9 mouse cellular contexts compared by ENCODE assay signal in genomic region chr1:86154824-86155164, GRCm38 (mm10). TPM values are rescaled to one million over a fixed set of nuclear protein-coding genes. Genes with fewer than 3 reads are reported as not detected.
DNase-seq lines count a peak whose midpoint lies in the region; ATAC-seq and TF ChIP-seq lines count a peak whose summit lies in the region.
"Had no signal": no experiment of that assay in that cellular context is flagged by ENCODE, and none has a peak within 500 bp of the region (broad histone marks: within the 10 kb centered on the region; RNA-seq: fewer than 3 reads in every experiment).

No protein-coding gene starts in this region.

- peak overlapping the region; percentile 74 for H3K9ac ChIP-seq in heart, embryonic 11.5 days (ENCODE audit: low read depth, low read length)
- H3K9ac ChIP-seq in CH12.LX (ENCODE audit: insufficient read depth, low read depth): peak overlapping the region; percentile 64
- peak overlapping the region; percentile 86 for H3K9ac ChIP-seq in forebrain, embryonic 13.5 days
- peak overlapping the region; percentile 84 for H3K9ac ChIP-seq in liver, embryonic 13.5 days

- WGBS in heart, embryonic 11.5 days (ENCODE audit: insufficient replicate concordance): under 1% methylated on average over 18 of the region's 18 CpGs
- WGBS in forebrain, embryonic 13.5 days: 1% methylated on average over 18 of the region's 18 CpGs
- WGBS in liver, embryonic 13.5 days (ENCODE audit: insufficient replicate concordance): 0% methylated on average over 18 of the region's 18 CpGs

- no peaks in the 10 kb centered on the region for H3K27me3 ChIP-seq in heart, embryonic 11.5 days (ENCODE audit: control insufficient read depth, insufficient read depth, low read length)
- H3K27me3 ChIP-seq in CH12.LX (replicated peaks): no peaks in the 10 kb centered on the region
- H3K27me3 ChIP-seq in forebrain, embryonic 13.5 days: no peaks in the 10 kb centered on the region
- H3K27me3 ChIP-seq in liver, embryonic 13.5 days: no peaks in the 10 kb centered on the region

- H3K79me2 ChIP-seq in CH12.LX (replicated peaks; ENCODE audit: control insufficient read depth, extremely low read depth, insufficient read depth, poor library complexity, severe bottlenecking): no peaks in the 10 kb centered on the region

- TF ChIP-seq EP300 in CH12.LX (IDR thresholded peaks at IDR 0.05; ENCODE audit: low read length): no peak

- no peaks in the 10 kb centered on the region for H3K9me3 ChIP-seq in heart, embryonic 11.5 days (replicated peaks; ENCODE audit: control insufficient read depth, low read length)
- no peaks in the 10 kb centered on the region for H3K9me3 ChIP-seq in CH12.LX (replicated peaks; ENCODE audit: low read length)
- H3K9me3 ChIP-seq in forebrain, embryonic 13.5 days (replicated peaks): no peaks in the 10 kb centered on the region
- no peaks in the 10 kb centered on the region for H3K9me3 ChIP-seq in liver, embryonic 13.5 days (replicated peaks)

- TF ChIP-seq RAD21 in CH12.LX (IDR thresholded peaks at IDR 0.05; ENCODE audit: low read depth, low read length): no peak

- H3K27ac ChIP-seq in heart, embryonic 11.5 days (ENCODE audit: low read depth, low read length): 0 out of 2 replicates have a peak overlapping the region, but pooled peaks have one; percentile 81
- H3K27ac ChIP-seq in CH12.LX (ENCODE audit: insufficient read depth, low read depth): no peak overlapping the region
- H3K27ac ChIP-seq in forebrain, embryonic 13.5 days: peak overlapping the region; percentile 33; the same call in 1 of the 2 replicates
- H3K27ac ChIP-seq in liver, embryonic 13.5 days: peak overlapping the region; percentile 70

- no peaks in the 10 kb centered on the region for H3K36me3 ChIP-seq in heart, embryonic 11.5 days (ENCODE audit: control insufficient read depth, insufficient read depth, low read length)
- peaks cover 2 to 25% of the 10 kb centered on the region in 2 experiments for H3K36me3 ChIP-seq in CH12.LX (replicated peaks in 1 of 2; ENCODE audit: control insufficient read depth in 1 of 2, insufficient read depth in 1 of 2, low read length in 1 of 2)
- H3K36me3 ChIP-seq in forebrain, embryonic 13.5 days (ENCODE audit: poor library complexity, severe bottlenecking): no peaks in the 10 kb centered on the region
- peaks cover 7% of the 10 kb centered on the region; the same call in 1 of the 2 replicates for H3K36me3 ChIP-seq in liver, embryonic 13.5 days

- H3K4me3 ChIP-seq in heart, embryonic 11.5 days (ENCODE audit: low read depth, low read length): peak overlapping the region; percentile 82
- H3K4me3 ChIP-seq in CH12.LX (replicated peaks in 1 of 3; ENCODE audit: low read depth in 2 of 3, low read length in 2 of 3, poor library complexity in 1 of 3): peak overlapping the region; percentile 73 to 78 (median 76)
- H3K4me3 ChIP-seq in forebrain, embryonic 13.5 days: peak overlapping the region; percentile 75
- peak overlapping the region; percentile 86 for H3K4me3 ChIP-seq in liver, embryonic 13.5 days (replicated peaks)

- no peak for ATAC-seq in heart, embryonic 11.5 days (replicated peaks; ENCODE audit: insufficient number of reproducible peaks, low FRiP score, low TSS enrichment)
- no peak for ATAC-seq in forebrain, embryonic 13.5 days
- ATAC-seq in liver, embryonic 13.5 days (ENCODE audit: low read depth): peak; percentile 53

- no peak; the same call in 1 of the 2 replicates for TF ChIP-seq POLR2A in CH12.LX (IDR thresholded peaks at IDR 0.05; ENCODE audit: low read depth, low read length)

- peaks cover 2% of the 10 kb centered on the region; the same call in 1 of the 2 replicates for H3K4me1 ChIP-seq in heart, embryonic 11.5 days (ENCODE audit: control insufficient read depth, insufficient read depth, low read length)
- peaks cover 8 to 52% of the 10 kb centered on the region in 2 experiments; a peak in 3 of 4 replicates for H3K4me1 ChIP-seq in CH12.LX (ENCODE audit: control insufficient read depth in 1 of 2, insufficient read depth in 2 of 2)
- H3K4me1 ChIP-seq in forebrain, embryonic 13.5 days: peaks cover 15% of the 10 kb centered on the region
- H3K4me1 ChIP-seq in liver, embryonic 13.5 days (replicated peaks): peaks cover 60% of the 10 kb centered on the region

- peak overlapping the region; percentile 79 for H3K4me2 ChIP-seq in heart, embryonic 11.5 days
- peak overlapping the region; percentile 46 for H3K4me2 ChIP-seq in CH12.LX (ENCODE audit: insufficient read depth, low read depth, poor library complexity, severe bottlenecking)
- H3K4me2 ChIP-seq in forebrain, embryonic 13.5 days: peak overlapping the region; percentile 78
- peak overlapping the region; percentile 85 for H3K4me2 ChIP-seq in liver, embryonic 13.5 days

- in situ Hi-C loops in CH12.LX (cut with MboI; ENCODE audit: low pct_ligation_motif_present, low pct_unique_long_range_greater_than_20kb, low sequenced_read_pairs): no loop called here

- dilution Hi-C loops in CH12.LX (cut with MboI; ENCODE audit: extremely low pct_ligation_motif_present, extremely low pct_unique_long_range_greater_than_20kb, low sequenced_read_pairs): no loop called here

- no peak for DNase-seq in heart, adult 11 months
- DNase-seq in CH12.LX (ENCODE audit: extremely low read depth): no peak
- no peak for DNase-seq in liver, embryonic 13.5 days
- no peak for DNase-seq in left cerebral cortex, adult 11 months (ENCODE audit: low spot score)
- no peak for DNase-seq in c-Kit-positive CD71-positive TER-119-positive erythroid progenitor cells, embryonic 14.5 days (ENCODE audit: low spot score)
- no peak for DNase-seq in thymus, postnatal 36 days

- no peak for TF ChIP-seq CTCF in CH12.LX (conservative IDR thresholded peaks at IDR 0.05 in 1 of 2, IDR thresholded peaks at IDR 0.05 in 1 of 2; ENCODE audit: low read depth in 2 of 2, low read length in 2 of 2)

TF ChIP-seq in CH12.LX, 34 proteins besides CTCF, POLR2A, EP300 and RAD21:
- 0 out of 2 replicates have a peak, but pooled peaks have one; percentile 26 for TF ChIP-seq SIN3A (IDR thresholded peaks at IDR 0.05; ENCODE audit: low read length)
- no peak for TF ChIP-seq IRF4 (IDR thresholded peaks at IDR 0.05; ENCODE audit: low read depth, low read length)

RNA-seq across cellular contexts. Expression of gene Armc9, which starts 0.2 kb away (rescaled TPM):
- polyA plus RNA-seq in heart, embryonic 11.5 days (2014; fragmentation: Nextera tagmentation; extraction: Ambion mirVana): 12.3 and 14.7 TPM in 2 replicates
- total RNA-seq in CH12.LX (2012; rRNA removed) (8.4 and 10.9 TPM in 2 replicates), CH12.LX (2014; rRNA removed) (14.3 and 15.5 TPM in 2 replicates)
- 15.1 and 15.2 TPM in 2 replicates for polyA plus RNA-seq in CH12.LX (2012; ENCODE audit: insufficient read length, low read depth)
- polyA plus RNA-seq in forebrain, embryonic 13.5 days (2015; fragmentation: Nextera tagmentation; extraction: Ambion mirVana): 30.2 and 33.6 TPM in 2 replicates
- 11.7 and 12.8 TPM in 2 replicates for polyA plus RNA-seq in liver, embryonic 13.5 days (2015; fragmentation: Nextera tagmentation; extraction: Ambion mirVana)

RNA-seq across cellular contexts. Expression of gene Gm21972, which starts 21.4 kb away (rescaled TPM):
- polyA plus RNA-seq in heart, embryonic 11.5 days (2014; fragmentation: Nextera tagmentation; extraction: Ambion mirVana): not detected in 2 replicates
- total RNA-seq in CH12.LX (2012; rRNA removed) (0.47 and 1.6 TPM in 2 replicates), CH12.LX (2014; rRNA removed) (4.4 and 5.3 TPM in 2 replicates)
- 38.2 and 78.8 TPM in 2 replicates for polyA plus RNA-seq in CH12.LX (2012; ENCODE audit: insufficient read length, low read depth)
- polyA plus RNA-seq in forebrain, embryonic 13.5 days (2015; fragmentation: Nextera tagmentation; extraction: Ambion mirVana): 0.79 TPM in 1 of 2 replicates, not detected in the other
- 0.15 and 0.45 TPM in 2 replicates for polyA plus RNA-seq in liver, embryonic 13.5 days (2015; fragmentation: Nextera tagmentation; extraction: Ambion mirVana)
- total RNA-seq: neutrophil, adult 5-6 weeks had no signal

RNA-seq across cellular contexts. Expression of gene Htr2b, which starts 43.0 kb away (rescaled TPM):
- 0.14 and 0.57 TPM in 2 replicates for polyA plus RNA-seq in heart, embryonic 11.5 days (2014; fragmentation: Nextera tagmentation; extraction: Ambion mirVana)
- total RNA-seq in CH12.LX (2012; rRNA removed) (0.08 TPM in 1 of 2 replicates, not detected in the other), CH12.LX (2014; rRNA removed) (not detected in 2 replicates)
- 0.47 and 0.61 TPM in 2 replicates for polyA plus RNA-seq in CH12.LX (2012; ENCODE audit: insufficient read length, low read depth)
- 0.09 and 0.33 TPM in 2 replicates for polyA plus RNA-seq in forebrain, embryonic 13.5 days (2015; fragmentation: Nextera tagmentation; extraction: Ambion mirVana)
- 0.20 TPM in 1 of 2 replicates, not detected in the other for polyA plus RNA-seq in liver, embryonic 13.5 days (2015; fragmentation: Nextera tagmentation; extraction: Ambion mirVana)
- total RNA-seq: neutrophil, adult 5-6 weeks had no signal

Comparison
In these comparisons a context has a peak if more than half of its experiments do, and no peak if none do; other contexts are left out.
1. RNA of gene Gm21972, which starts 21.4 kb away (polyA plus RNA-seq): 38.2 to 78.8 TPM in CH12.LX; 0.79 TPM in forebrain, embryonic 13.5 days, 0.15 to 0.45 TPM in liver, embryonic 13.5 days and not detected in heart, embryonic 11.5 days; every median in the first group is over 10 times any median in the second.
2. Peak in every context shown above with its lines, with median percentiles within 50 percentile points of each other: H3K4me2 ChIP-seq, H3K4me3 ChIP-seq and H3K9ac ChIP-seq.